Mouse (Mus musculus) lung, embryonic 15.5 days (tissue): ENCODE measurements around the gene Bcl7c. TPM values are rescaled to one million over a fixed set of nuclear protein-coding genes. Genes with fewer than 3 reads are reported as not detected.
A peak's percentile ranks its signal among the peaks of the same experiment; 100 is the strongest.

Source experiments
- ATAC-seq: fragments of 200-750 bp; cut with Nextera tagmentation; 2 replicates; pipeline ENCODE4 v1.8.0; 2017; ENCODE audit warnings: moderate number of reproducible peaks, borderline replicate concordance; ENCODE audit not compliant: low FRiP score, low TSS enrichment; ENCODE audit errors: extremely low read depth
- H3K27ac ChIP-seq: fragments of 300-500 bp; sonication (generic); 2 replicates; pipeline ENCODE4 v1.5.1; 2015; ENCODE audit warnings: moderate library complexity, mild to moderate bottlenecking, inconsistent platforms
- H3K27me3 ChIP-seq: fragments of 300-500 bp; sonication (generic); 2 replicates; pipeline ENCODE4 v1.6.1; 2015; ENCODE audit warnings: inconsistent platforms
- H3K36me3 ChIP-seq: fragments of 300-500 bp; sonication (generic); 2 replicates; pipeline ENCODE4 v1.6.1; 2015; ENCODE audit warnings: inconsistent platforms
- H3K4me1 ChIP-seq: fragments of 300-500 bp; sonication (generic); 2 replicates; pipeline ENCODE4 v1.6.1; 2015; ENCODE audit warnings: inconsistent platforms
- H3K4me2 ChIP-seq: fragments of 300-500 bp; sonication (generic); 2 replicates; pipeline ENCODE4 v1.6.1; 2015; ENCODE audit warnings: inconsistent platforms, mild to moderate bottlenecking, moderate library complexity
- H3K4me3 ChIP-seq: fragments of 300-500 bp; sonication (generic); 2 replicates; pipeline ENCODE4 v1.5.1; 2015; ENCODE audit warnings: mild to moderate bottlenecking, inconsistent platforms
- H3K9ac ChIP-seq: fragments of 300-500 bp; sonication (generic); 2 replicates; pipeline ENCODE4 v1.6.1; 2015; ENCODE audit warnings: inconsistent platforms
- H3K9me3 ChIP-seq: fragments of 300-500 bp; sonication (generic); 2 replicates; pipeline ENCODE4 v1.6.1; 2016; ENCODE audit warnings: inconsistent platforms
- WGBS: fragments of 180-500 bp; shearing (Covaris S2); methylation state at CpG from one replicate; pipeline ENCODE4 v1.1.7; 2015; 5-methylcytosine and 5-hydroxymethylcytosine counted together
- polyA plus RNA-seq: library from polyadenylated mRNA; unstranded; fragments of >200 nt; fragmentation: Nextera tagmentation; extraction: Ambion mirVana; gene quantifications from 2 replicates; pipeline ENCODE4 v1.2.1, GENCODE M21; 2015

The Bcl7c gene
- polyA plus RNA-seq: 62.3 and 70.1 TPM in 2 replicates

DNA sequence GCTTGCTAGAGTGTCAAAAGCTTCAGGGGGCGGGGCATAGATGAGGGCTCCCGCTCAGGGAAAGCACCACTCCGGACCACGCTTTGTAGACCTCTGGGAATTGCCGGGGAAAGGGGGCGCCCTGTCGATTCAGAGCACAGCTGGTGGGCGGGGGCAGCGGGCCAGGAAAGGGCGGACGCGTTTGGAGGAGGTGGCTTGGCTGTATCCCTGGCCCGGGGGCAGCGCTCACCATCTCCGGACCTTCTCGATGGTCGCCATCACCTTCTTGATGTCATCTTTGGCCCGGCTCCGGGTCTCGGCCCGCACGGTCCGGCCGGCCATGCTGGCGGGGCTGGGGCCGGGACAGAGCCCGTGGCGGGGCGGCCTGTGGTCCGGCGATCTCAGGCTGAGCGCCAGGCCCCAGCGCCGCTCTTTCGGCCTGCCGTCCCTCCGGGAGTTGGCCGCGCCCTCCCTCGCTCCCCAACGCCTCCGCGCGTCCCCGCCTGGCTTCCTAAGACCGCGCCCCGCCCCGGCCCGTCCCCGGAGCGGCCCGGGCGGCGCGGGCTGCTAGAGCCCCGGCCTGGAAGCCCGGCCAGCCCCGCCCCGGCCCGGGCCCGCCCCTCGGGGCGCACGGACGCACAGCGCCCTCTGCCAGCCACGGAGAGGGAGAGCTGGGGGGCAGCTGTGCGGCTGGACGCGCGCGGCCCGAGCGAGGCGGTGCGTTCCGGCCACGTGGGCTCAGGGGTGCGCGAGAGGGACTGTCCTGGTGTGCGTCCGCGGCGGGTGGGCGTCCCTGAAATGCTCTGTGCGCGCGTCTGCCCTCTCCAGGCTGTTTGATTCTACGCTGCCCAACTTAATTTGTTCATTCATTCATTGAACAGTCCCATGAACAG is at the start of gene Bcl7c:
Gene Bcl7c, minus strand, starts transcription at position 727 of the 872 bp plus-strand sequence.
- peaks cover 27% of the 10 kb centered on the region for H3K36me3 ChIP-seq
- peak within 1 kb of the TSS; percentile 74 for H3K9ac ChIP-seq
- peak within 1 kb of the TSS; percentile 99 for H3K27ac ChIP-seq
- peaks cover 42% of the 10 kb centered on the region for H3K4me1 ChIP-seq
- under 1% methylated on average over 85 of the region's 90 CpGs for WGBS
- peak; percentile 86 for ATAC-seq
- no peaks in the 10 kb centered on the region for H3K27me3 ChIP-seq
- peak within 1 kb of the TSS; percentile 71 for H3K4me3 ChIP-seq
- H3K4me2 ChIP-seq: peak within 1 kb of the TSS; percentile 86
- no peaks in the 10 kb centered on the region for H3K9me3 ChIP-seq

GRCm38 (mm10) chr7:127753741-127754140 is 45.0 kb upstream of the Bcl7c start:
- WGBS: 83% methylated on average over 7 of the region's 7 CpGs

DNA sequence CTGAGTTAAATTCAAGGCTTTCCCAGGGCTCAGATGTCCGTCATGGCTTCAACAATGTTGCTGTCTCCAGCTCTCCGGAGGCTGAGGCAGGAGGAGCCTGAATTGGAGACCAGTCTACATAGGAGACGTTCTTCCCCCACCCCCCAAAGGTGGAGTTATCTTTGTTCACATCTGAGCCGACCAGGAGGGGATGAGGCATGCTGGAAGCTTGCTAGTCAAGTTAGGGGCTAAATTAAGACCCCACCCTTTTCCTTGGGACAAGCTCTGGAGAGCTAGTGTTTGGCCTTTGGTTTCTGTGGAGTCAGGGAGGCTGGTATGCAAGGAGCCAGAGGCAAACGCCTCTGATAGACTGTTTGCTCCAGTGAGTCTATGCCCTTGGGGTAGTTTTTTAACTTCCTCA is 44.4 kb upstream of the Bcl7c start:
- Histone ChIP-seq H3K27ac (no peak overlapping the region), H3K4me2 (no peak overlapping the region), H3K9me3 (no peaks in the 10 kb centered on the region), H3K27me3 (no peaks in the 10 kb centered on the region), H3K36me3 (peaks cover 79% of the 10 kb centered on the region), H3K4me3 (no peak overlapping the region), H3K9ac (no peak overlapping the region), H3K4me1 (peaks cover 2% of the 10 kb centered on the region; the same call in 1 of the 2 replicates)
- WGBS: 62% methylated on average over 5 of the region's 5 CpGs
- no peak for ATAC-seq

More at GRCm38 (mm10) chr7:127753741-127754140, 45.0 kb upstream of the Bcl7c start:
- Histone ChIP-seq H3K4me1 (no peaks in the 10 kb centered on the region), H3K9me3 (no peaks in the 10 kb centered on the region), H3K4me3 (no peak overlapping the region), H3K4me2 (no peak overlapping the region), H3K27me3 (no peaks in the 10 kb centered on the region), H3K27ac (no peak overlapping the region), H3K9ac (no peak overlapping the region), H3K36me3 (peaks cover 76% of the 10 kb centered on the region)
- ATAC-seq: no peak

- Histone ChIP-seq H3K4me1 (peaks cover 12% of the 10 kb centered on the region), H3K36me3 (peaks cover 71% of the 10 kb centered on the region), H3K4me3 (no peak overlapping the region), H3K27ac (no peak overlapping the region), H3K4me2 (no peak overlapping the region), H3K9me3 (no peaks in the 10 kb centered on the region), H3K27me3 (no peaks in the 10 kb centered on the region), H3K9ac (no peak overlapping the region)
- 92% methylated on average over 27 of the region's 27 CpGs for WGBS
- ATAC-seq: no peak
These were observed 43.3 kb upstream of the Bcl7c start for GRCm38 (mm10) chr7:127752069-127752468.

DNA sequence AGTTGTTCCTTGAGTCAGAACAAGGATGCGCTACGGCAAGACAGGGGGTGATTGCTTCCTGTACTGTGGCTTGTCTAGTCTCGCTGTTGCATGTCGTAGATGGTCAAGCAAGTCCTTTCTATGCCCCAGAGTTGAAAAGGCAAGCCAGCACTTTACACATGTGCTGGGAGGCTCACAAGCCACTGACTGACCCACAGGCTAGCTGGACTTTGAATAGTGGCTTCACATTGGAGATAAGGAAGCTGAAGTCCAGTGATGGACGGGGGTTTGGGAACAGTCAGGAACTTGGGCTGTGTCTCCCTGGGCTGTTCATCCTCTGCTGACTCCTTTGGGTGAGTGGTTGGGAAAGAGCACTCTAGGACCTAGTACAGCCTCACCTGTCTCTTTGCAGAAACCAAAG is 42.9 kb upstream of the Bcl7c start:
- no peak overlapping the region for H3K27ac ChIP-seq
- 87% methylated on average over 5 of the region's 5 CpGs for WGBS
- H3K36me3 ChIP-seq: peaks cover 66% of the 10 kb centered on the region
- H3K4me2 ChIP-seq: no peak overlapping the region
- no peak for ATAC-seq
- peaks cover 12% of the 10 kb centered on the region for H3K4me1 ChIP-seq
- H3K27me3 ChIP-seq: no peaks in the 10 kb centered on the region
- H3K9ac ChIP-seq: no peak overlapping the region
- H3K4me3 ChIP-seq: no peak overlapping the region
- H3K9me3 ChIP-seq: no peaks in the 10 kb centered on the region

DNA sequence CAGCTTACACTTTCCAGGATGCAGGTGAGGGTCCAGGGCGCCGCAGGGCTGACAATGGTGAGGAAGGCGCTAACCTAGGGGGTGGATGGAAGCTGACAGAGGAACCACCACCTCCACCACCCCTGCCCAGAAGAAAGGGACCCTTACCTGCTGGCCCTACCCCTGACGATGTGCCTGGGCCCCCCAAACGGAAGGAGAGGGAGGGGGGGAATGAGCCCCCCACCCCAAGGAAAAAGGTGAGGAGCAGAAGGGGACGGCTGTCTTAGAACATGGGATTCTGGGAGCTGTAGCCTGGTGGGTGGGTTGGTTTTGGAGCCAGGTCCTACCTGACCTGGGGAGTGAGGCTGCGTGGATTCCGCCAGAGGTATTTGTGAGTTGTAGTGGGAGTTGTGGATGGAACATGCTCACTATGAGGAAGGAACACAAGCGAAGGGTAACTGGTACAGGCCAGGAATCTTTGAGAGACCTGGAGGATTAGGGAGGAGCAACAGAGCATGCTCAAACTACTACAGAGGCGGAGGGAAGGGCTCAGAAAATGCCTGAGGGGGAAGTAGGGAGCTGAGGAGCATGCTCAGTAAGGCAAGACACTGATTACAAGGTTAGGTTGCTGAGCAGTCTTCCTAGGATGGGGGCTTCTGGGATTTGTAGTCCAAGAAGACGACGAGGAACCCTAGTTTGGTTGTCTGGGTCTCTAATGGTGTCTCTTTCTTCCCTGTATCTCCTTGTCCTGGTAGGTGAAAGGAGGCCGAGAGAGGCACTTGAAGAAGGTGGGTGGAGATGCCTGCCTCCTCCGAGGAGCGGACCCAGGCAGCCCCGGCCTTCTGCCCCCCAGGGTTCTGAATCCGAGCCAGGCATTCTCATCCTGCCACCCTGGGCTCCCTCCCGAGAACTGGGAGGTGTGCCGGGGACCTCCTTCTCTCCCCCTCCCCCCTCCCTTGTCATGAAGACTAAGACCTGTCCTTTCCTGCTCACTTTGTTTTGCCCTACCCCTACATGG is 41.7 kb upstream of the Bcl7c start:
- H3K4me3 ChIP-seq: no peak overlapping the region
- H3K27me3 ChIP-seq: no peaks in the 10 kb centered on the region
- H3K4me2 ChIP-seq: no peak overlapping the region
- ATAC-seq: no peak
- H3K36me3 ChIP-seq: peaks cover 64% of the 10 kb centered on the region
- no peak overlapping the region for H3K27ac ChIP-seq
- no peaks in the 10 kb centered on the region for H3K9me3 ChIP-seq
- 84% methylated on average over 19 of the region's 19 CpGs for WGBS
- H3K4me1 ChIP-seq: peaks cover 12% of the 10 kb centered on the region
- no peak overlapping the region for H3K9ac ChIP-seq

DNA sequence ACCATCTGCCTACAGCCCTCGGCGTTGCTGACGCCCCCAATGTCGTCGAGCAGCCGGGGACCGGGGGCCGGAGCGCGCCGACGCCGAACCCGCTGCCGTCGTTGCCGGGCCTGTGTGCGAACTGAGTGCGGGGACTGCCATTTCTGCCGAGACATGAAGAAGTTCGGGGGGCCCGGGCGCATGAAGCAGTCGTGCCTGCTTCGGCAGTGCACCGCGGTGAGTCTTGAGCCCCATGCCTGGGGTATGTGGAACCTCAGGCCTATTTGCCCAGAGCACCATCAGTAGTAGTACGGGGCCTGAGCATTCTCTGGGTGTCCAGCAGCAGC is 39.5 kb upstream of the Bcl7c start:
- Histone ChIP-seq H3K27me3 (no peaks in the 10 kb centered on the region), H3K27ac (no peak overlapping the region), H3K4me2 (peak overlapping the region; percentile 89; the same call in 1 of the 2 replicates), H3K4me3 (peak overlapping the region; percentile 92; the same call in 1 of the 2 replicates), H3K4me1 (peaks cover 21% of the 10 kb centered on the region), H3K9ac (0 out of 2 replicates have a peak overlapping the region, but pooled peaks have one; percentile 80), H3K36me3 (peaks cover 51% of the 10 kb centered on the region), H3K9me3 (no peaks in the 10 kb centered on the region)
- 87% methylated on average over 28 of the region's 28 CpGs for WGBS
- no peak for ATAC-seq

- Histone ChIP-seq H3K4me2 (peak overlapping the region; percentile 89), H3K4me1 (peaks cover 21% of the 10 kb centered on the region), H3K27me3 (no peaks in the 10 kb centered on the region), H3K27ac (peak overlapping the region; percentile 89), H3K9me3 (no peaks in the 10 kb centered on the region), H3K9ac (peak overlapping the region; percentile 80), H3K36me3 (peaks cover 46% of the 10 kb centered on the region), H3K4me3 (peak overlapping the region; percentile 92)
- ATAC-seq: no peak
- WGBS: 26% methylated on average over 6 of the region's 6 CpGs
These were observed 39.0 kb upstream of the Bcl7c start for GRCm38 (mm10) chr7:127747559-127748234.

- H3K27ac ChIP-seq: peak overlapping the region; percentile 89
- ATAC-seq: peak; percentile 8
These were observed 38.1 kb upstream of the Bcl7c start for GRCm38 (mm10) chr7:127746494-127747491.

DNA sequence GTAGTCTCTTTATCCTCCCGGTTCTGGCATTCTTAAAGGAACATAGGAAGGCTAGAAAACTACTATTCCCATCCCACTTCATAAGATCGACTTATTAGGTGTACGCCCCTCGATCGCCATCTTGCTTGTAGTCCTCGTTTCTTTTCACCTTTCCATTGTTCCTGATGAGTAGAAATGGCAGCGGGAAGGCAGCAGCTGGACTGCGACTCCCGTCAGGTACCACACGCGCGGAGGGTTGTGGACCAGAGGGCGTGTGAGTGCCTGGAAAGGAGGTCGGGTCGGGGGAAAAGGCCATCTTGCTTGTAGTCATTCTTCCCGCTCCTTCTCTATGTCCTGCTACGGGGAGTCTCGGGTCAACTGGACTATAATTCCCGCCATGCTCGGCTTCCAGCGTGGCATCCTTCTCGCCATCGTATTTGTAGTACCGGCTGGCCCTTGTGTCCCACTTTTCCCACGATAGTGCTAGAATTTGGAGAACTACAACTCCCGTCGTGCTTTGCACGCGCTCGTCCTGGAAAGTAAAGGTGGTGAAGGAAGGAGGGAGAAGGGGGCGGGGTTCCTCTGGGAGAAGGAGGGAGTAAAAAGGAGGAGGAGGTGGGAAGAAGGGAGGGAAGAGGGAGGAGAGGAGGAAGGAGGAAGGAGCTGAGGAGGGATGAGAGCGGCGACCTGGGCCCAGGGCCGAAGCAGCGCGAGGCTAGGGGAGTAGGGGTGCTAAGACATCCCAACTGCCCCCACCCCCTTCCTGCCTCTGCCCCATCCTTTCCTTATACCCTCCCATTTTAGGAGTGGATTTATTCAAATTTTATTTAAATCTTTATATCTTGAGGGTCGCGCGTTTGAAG is 37.1 kb upstream of the Bcl7c start:
- H3K4me1 ChIP-seq: peaks cover 21% of the 10 kb centered on the region
- peak overlapping the region; percentile 92 for H3K4me3 ChIP-seq
- ATAC-seq: peak; percentile 86
- under 1% methylated on average over 36 of the region's 39 CpGs for WGBS
- peak overlapping the region; percentile 80 for H3K9ac ChIP-seq
- peak overlapping the region; percentile 89 for H3K27ac ChIP-seq
- no peaks in the 10 kb centered on the region for H3K27me3 ChIP-seq
- H3K9me3 ChIP-seq: no peaks in the 10 kb centered on the region
- H3K36me3 ChIP-seq: peaks cover 27% of the 10 kb centered on the region
- peak overlapping the region; percentile 89 for H3K4me2 ChIP-seq

More at GRCm38 (mm10) chr7:127746494-127747491, 38.1 kb upstream of the Bcl7c start:
- Histone ChIP-seq H3K4me1 (peaks cover 21% of the 10 kb centered on the region), H3K36me3 (peaks cover 36% of the 10 kb centered on the region), H3K9me3 (no peaks in the 10 kb centered on the region), H3K27me3 (no peaks in the 10 kb centered on the region), H3K9ac (peak overlapping the region; percentile 80), H3K4me3 (peak overlapping the region; percentile 92), H3K4me2 (peak overlapping the region; percentile 89)
- WGBS: under 1% methylated on average over 50 of the region's 62 CpGs
